Mouse (Mus musculus): Measurements from ENCODE around the gene Cnp. TPM values are rescaled to one million over a fixed set of nuclear protein-coding genes. Genes with fewer than 3 reads are reported as not detected.

Cnp gene
- polyA plus RNA-seq, 1 experiment from 2014 or later: 13.8 TPM

- Histone ChIP-seq H3K36me3 (ENCODE audit: control insufficient read depth, insufficient read depth) (peaks cover 68% of the 10 kb centered on the region), H3K27me3 (ENCODE audit: control insufficient read depth, insufficient read depth, low read depth, low read length) (no peaks in the 10 kb centered on the region), H3K4me1 (ENCODE audit: control insufficient read depth, low read depth, low read length) (no peaks in the 10 kb centered on the region), H3K4me3 (ENCODE audit: low read depth, low read length) (no peak overlapping the region), H3K4me2 (ENCODE audit: low read depth, low read length) (no peak overlapping the region), H3K27ac (ENCODE audit: low read length) (0 out of 2 replicates have a peak overlapping the region, but pooled peaks have one; percentile 21), H3K9ac (ENCODE audit: low read depth, low read length) (no peak overlapping the region), H3K9me3 (replicated peaks; ENCODE audit: control insufficient read depth, low read length) (no peaks in the 10 kb centered on the region)
- WGBS (ENCODE audit: insufficient replicate concordance): 82% methylated on average over 2 of the region's 2 CpGs
- no peak for ATAC-seq (ENCODE audit: low read depth)
These were observed 13.8 kb downstream of the Cnp start for GRCm38 (mm10) chr11:100588462-100588861.

GRCm38 (mm10) chr11:100592346-100593046 lies 17.8 kb downstream of the Cnp start:
- Histone ChIP-seq H3K9me3 (replicated peaks; ENCODE audit: control insufficient read depth, low read length) (no peaks in the 10 kb centered on the region), H3K27ac (ENCODE audit: low read length) (no peak overlapping the region), H3K27me3 (ENCODE audit: control insufficient read depth, insufficient read depth, low read depth, low read length) (no peaks in the 10 kb centered on the region), H3K4me3 (ENCODE audit: low read depth, low read length) (no peak overlapping the region), H3K36me3 (ENCODE audit: control insufficient read depth, insufficient read depth) (peaks cover 59% of the 10 kb centered on the region), H3K9ac (ENCODE audit: low read depth, low read length) (no peak overlapping the region), H3K4me1 (ENCODE audit: control insufficient read depth, low read depth, low read length) (no peaks in the 10 kb centered on the region), H3K4me2 (ENCODE audit: low read depth, low read length) (no peak overlapping the region)
- ATAC-seq (ENCODE audit: low read depth): no peak
- whole genome bisulfite sequencing (ENCODE audit: insufficient replicate concordance): 91% methylated on average over 11 of the region's 11 CpGs

GRCm38 (mm10) chr11:100594608-100595007 lies 19.9 kb downstream of the Cnp start:
- H3K9ac ChIP-seq (ENCODE audit: low read depth, low read length): no peak overlapping the region
- no peaks in the 10 kb centered on the region for H3K4me1 ChIP-seq (ENCODE audit: control insufficient read depth, low read depth, low read length)
- H3K9me3 ChIP-seq (replicated peaks; ENCODE audit: control insufficient read depth, low read length): no peaks in the 10 kb centered on the region
- H3K27ac ChIP-seq (ENCODE audit: low read length): no peak overlapping the region
- H3K27me3 ChIP-seq (ENCODE audit: control insufficient read depth, insufficient read depth, low read depth, low read length): no peaks in the 10 kb centered on the region
- H3K36me3 ChIP-seq (ENCODE audit: control insufficient read depth, insufficient read depth): peaks cover 68% of the 10 kb centered on the region
- H3K4me2 ChIP-seq (ENCODE audit: low read depth, low read length): no peak overlapping the region
- WGBS (ENCODE audit: insufficient replicate concordance): 82% methylated on average over 7 of the region's 7 CpGs
- H3K4me3 ChIP-seq (ENCODE audit: low read depth, low read length): no peak overlapping the region
- ATAC-seq (ENCODE audit: low read depth): no peak

- no peak overlapping the region for H3K9ac ChIP-seq (ENCODE audit: low read depth, low read length)
- H3K4me3 ChIP-seq (ENCODE audit: low read depth, low read length): no peak overlapping the region
- H3K27me3 ChIP-seq (ENCODE audit: control insufficient read depth, insufficient read depth, low read depth, low read length): no peaks in the 10 kb centered on the region
- 77% methylated on average over 4 of the region's 4 CpGs for WGBS (ENCODE audit: insufficient replicate concordance)
- no peak overlapping the region for H3K27ac ChIP-seq (ENCODE audit: low read length)
- ATAC-seq (ENCODE audit: low read depth): no peak
- H3K4me2 ChIP-seq (ENCODE audit: low read depth, low read length): no peak overlapping the region
- no peaks in the 10 kb centered on the region for H3K4me1 ChIP-seq (ENCODE audit: control insufficient read depth, low read depth, low read length)
- H3K9me3 ChIP-seq (replicated peaks; ENCODE audit: control insufficient read depth, low read length): no peaks in the 10 kb centered on the region
- peaks cover 65% of the 10 kb centered on the region for H3K36me3 ChIP-seq (ENCODE audit: control insufficient read depth, insufficient read depth)
These were observed 20.8 kb downstream of the Cnp start for GRCm38 (mm10) chr11:100595533-100595932.

DNA sequence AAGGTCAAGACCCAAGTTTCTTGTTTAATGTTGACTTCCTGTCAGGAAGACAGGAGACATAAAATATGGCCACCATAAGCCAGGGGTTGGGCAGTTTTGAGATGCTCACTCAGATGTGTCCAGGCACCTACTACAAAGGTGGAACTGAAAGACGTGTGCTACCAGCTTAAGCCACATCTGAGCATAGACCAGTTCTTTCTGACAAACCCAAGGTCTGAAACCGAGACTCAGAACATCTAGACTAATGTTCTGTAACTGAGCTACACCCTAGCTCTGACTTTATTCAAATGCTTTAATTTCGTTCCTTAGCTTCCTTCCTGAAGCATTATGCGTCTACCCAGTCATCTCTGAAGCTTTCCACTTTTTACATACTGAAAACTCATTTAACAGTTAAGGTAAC lies 23.4 kb downstream of the Cnp start:
- no peak overlapping the region for H3K27ac ChIP-seq (ENCODE audit: low read length)
- H3K36me3 ChIP-seq (ENCODE audit: control insufficient read depth, insufficient read depth): peaks cover 48% of the 10 kb centered on the region

GRCm38 (mm10) chr11:100601372-100601771 lies 26.7 kb downstream of the Cnp start:
- no peak overlapping the region for H3K4me2 ChIP-seq (ENCODE audit: low read depth, low read length)
- H3K4me3 ChIP-seq (ENCODE audit: low read depth, low read length): no peak overlapping the region
- no peak overlapping the region for H3K27ac ChIP-seq (ENCODE audit: low read length)
- no peaks in the 10 kb centered on the region; the same call in 1 of the 2 replicates for H3K4me1 ChIP-seq (ENCODE audit: control insufficient read depth, low read depth, low read length)
- 86% methylated on average over 3 of the region's 3 CpGs for WGBS (ENCODE audit: insufficient replicate concordance)
- no peaks in the 10 kb centered on the region for H3K27me3 ChIP-seq (ENCODE audit: control insufficient read depth, insufficient read depth, low read depth, low read length)
- no peaks in the 10 kb centered on the region for H3K9me3 ChIP-seq (replicated peaks; ENCODE audit: control insufficient read depth, low read length)
- peaks cover 35% of the 10 kb centered on the region for H3K36me3 ChIP-seq (ENCODE audit: control insufficient read depth, insufficient read depth)
- no peak overlapping the region for H3K9ac ChIP-seq (ENCODE audit: low read depth, low read length)
- ATAC-seq (ENCODE audit: low read depth): no peak

More for the DNA sequence above, 23.4 kb downstream of the Cnp start:
- ATAC-seq (ENCODE audit: low read depth): no peak
- WGBS (ENCODE audit: insufficient replicate concordance): 73% methylated on average over 4 of the region's 4 CpGs
- H3K4me3 ChIP-seq (ENCODE audit: low read depth, low read length): no peak overlapping the region
- no peaks in the 10 kb centered on the region for H3K4me1 ChIP-seq (ENCODE audit: control insufficient read depth, low read depth, low read length)
- H3K4me2 ChIP-seq (ENCODE audit: low read depth, low read length): no peak overlapping the region
- no peak overlapping the region for H3K9ac ChIP-seq (ENCODE audit: low read depth, low read length)
- no peaks in the 10 kb centered on the region for H3K9me3 ChIP-seq (replicated peaks; ENCODE audit: control insufficient read depth, low read length)
- H3K27me3 ChIP-seq (ENCODE audit: control insufficient read depth, insufficient read depth, low read depth, low read length): no peaks in the 10 kb centered on the region

- H3K4me1 ChIP-seq (ENCODE audit: control insufficient read depth, low read depth, low read length): no peaks in the 10 kb centered on the region; the same call in 1 of the 2 replicates
- peaks cover 22% of the 10 kb centered on the region for H3K36me3 ChIP-seq (ENCODE audit: control insufficient read depth, insufficient read depth)
- no peak overlapping the region for H3K4me2 ChIP-seq (ENCODE audit: low read depth, low read length)
- H3K9me3 ChIP-seq (replicated peaks; ENCODE audit: control insufficient read depth, low read length): no peaks in the 10 kb centered on the region
- no peak overlapping the region for H3K9ac ChIP-seq (ENCODE audit: low read depth, low read length)
- 73% methylated on average over 9 of the region's 9 CpGs for WGBS (ENCODE audit: insufficient replicate concordance)
- H3K27ac ChIP-seq (ENCODE audit: low read length): no peak overlapping the region
- H3K27me3 ChIP-seq (ENCODE audit: control insufficient read depth, insufficient read depth, low read depth, low read length): no peaks in the 10 kb centered on the region
- ATAC-seq (ENCODE audit: low read depth): no peak
- no peak overlapping the region for H3K4me3 ChIP-seq (ENCODE audit: low read depth, low read length)
These were observed 28.5 kb downstream of the Cnp start for GRCm38 (mm10) chr11:100603155-100603554.

DNA sequence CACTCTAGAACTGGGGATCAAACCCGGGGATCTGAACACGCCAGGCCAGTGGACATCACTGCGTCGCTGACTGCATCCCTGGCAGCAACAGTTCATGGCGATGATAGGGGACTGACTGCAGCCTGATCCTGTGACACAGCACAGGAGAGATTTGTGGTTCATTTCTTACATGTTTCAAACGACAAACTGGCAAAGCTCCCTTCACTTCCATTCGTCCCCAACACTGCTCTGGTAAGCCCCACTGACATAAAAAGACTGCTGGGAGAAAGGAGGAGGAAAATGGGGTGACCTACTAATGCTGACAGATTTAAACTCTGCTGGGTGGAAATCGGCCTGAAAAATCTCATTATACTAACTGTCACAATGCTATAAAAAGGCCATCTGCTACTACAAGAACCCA lies 29.1 kb downstream of the Cnp start:
- no peak for ATAC-seq (ENCODE audit: low read depth)
- no peak overlapping the region for H3K9ac ChIP-seq (ENCODE audit: low read depth, low read length)
- H3K27me3 ChIP-seq (ENCODE audit: control insufficient read depth, insufficient read depth, low read depth, low read length): no peaks in the 10 kb centered on the region
- peaks cover 20% of the 10 kb centered on the region for H3K36me3 ChIP-seq (ENCODE audit: control insufficient read depth, insufficient read depth)
- no peaks in the 10 kb centered on the region; the same call in 1 of the 2 replicates for H3K4me1 ChIP-seq (ENCODE audit: control insufficient read depth, low read depth, low read length)
- no peak overlapping the region for H3K27ac ChIP-seq (ENCODE audit: low read length)
- no peak overlapping the region for H3K4me3 ChIP-seq (ENCODE audit: low read depth, low read length)
- H3K9me3 ChIP-seq (replicated peaks; ENCODE audit: control insufficient read depth, low read length): no peaks in the 10 kb centered on the region
- 74% methylated on average over 8 of the region's 8 CpGs for WGBS (ENCODE audit: insufficient replicate concordance)
- no peak overlapping the region for H3K4me2 ChIP-seq (ENCODE audit: low read depth, low read length)

DNA sequence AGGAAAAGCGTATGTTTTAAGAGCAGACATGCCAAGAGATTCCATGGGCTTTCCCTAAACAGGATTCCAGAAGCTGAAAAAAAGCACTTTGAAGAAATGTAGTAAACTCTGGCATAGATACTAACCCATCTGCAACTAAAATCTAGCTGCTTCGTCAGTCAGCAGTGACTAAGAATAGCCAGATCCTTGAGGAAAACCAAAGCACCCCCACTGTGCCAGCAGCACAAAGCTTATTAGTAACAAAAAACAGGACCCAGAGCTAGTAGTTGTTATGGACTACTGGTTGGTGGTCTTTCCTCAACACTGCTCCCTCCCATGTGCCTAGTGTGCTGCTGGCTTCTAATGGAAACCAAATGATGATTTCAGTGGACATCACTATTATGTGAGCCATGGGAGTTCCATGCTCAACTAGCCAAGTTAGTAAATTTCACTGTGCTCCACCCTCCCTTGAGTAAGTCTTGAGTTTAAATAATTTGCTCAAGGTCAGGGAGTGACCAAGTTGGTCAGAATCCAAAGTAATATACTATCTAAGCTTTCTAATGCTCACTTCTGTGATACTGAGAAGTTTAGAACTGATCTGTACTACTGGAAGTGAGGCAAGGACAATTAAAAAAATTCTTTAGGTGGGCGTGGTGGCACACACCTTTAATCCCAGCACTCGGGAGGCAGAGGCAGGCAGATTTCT lies 29.8 kb downstream of the Cnp start:
- no peak overlapping the region for H3K4me2 ChIP-seq (ENCODE audit: low read depth, low read length)
- no peak overlapping the region for H3K9ac ChIP-seq (ENCODE audit: low read depth, low read length)
- no peaks in the 10 kb centered on the region for H3K27me3 ChIP-seq (ENCODE audit: control insufficient read depth, insufficient read depth, low read depth, low read length)
- ATAC-seq (ENCODE audit: low read depth): no peak
- no peak overlapping the region for H3K27ac ChIP-seq (ENCODE audit: low read length)
- WGBS (ENCODE audit: insufficient replicate concordance): 68% methylated on average over 4 of the region's 4 CpGs
- H3K4me1 ChIP-seq (ENCODE audit: control insufficient read depth, low read depth, low read length): no peaks in the 10 kb centered on the region; the same call in 1 of the 2 replicates
- no peak overlapping the region for H3K4me3 ChIP-seq (ENCODE audit: low read depth, low read length)
- no peaks in the 10 kb centered on the region for H3K9me3 ChIP-seq (replicated peaks; ENCODE audit: control insufficient read depth, low read length)
- peaks cover 13% of the 10 kb centered on the region for H3K36me3 ChIP-seq (ENCODE audit: control insufficient read depth, insufficient read depth)
